Mouse (Mus musculus) stomach, postnatal 0 days (tissue): Measurements from ENCODE around the gene Fcor. TPM values are rescaled to one million over a fixed set of nuclear protein-coding genes. Genes with fewer than 3 reads are reported as not detected.

Experiments used
- ATAC-seq: fragments of 200-750 bp; cut with Nextera tagmentation; 2 replicates; pipeline ENCODE4 v1.8.0; 2017; ENCODE audit not compliant: low FRiP score, low TSS enrichment
- DNase-seq: peaks from one replicate; pipeline ENCODE4 v3.0.0-alpha.2; 2016; ENCODE audit warnings: low spot score
- H3K27ac ChIP-seq: fragments of 300-500 bp; sonication (generic); replicated peaks from 2 replicates; pipeline ENCODE4 v1.5.1; 2014; ENCODE audit warnings: mild to moderate bottlenecking, control low read depth
- H3K27me3 ChIP-seq: fragments of 300-500 bp; sonication (generic); 2 replicates; pipeline ENCODE4 v1.6.1; 2014; ENCODE audit warnings: low read length; ENCODE audit not compliant: control insufficient read depth, insufficient read depth
- H3K36me3 ChIP-seq: fragments of 300-500 bp; sonication (generic); 2 replicates; pipeline ENCODE4 v1.6.1; 2014; ENCODE audit warnings: low read length, mixed read lengths; ENCODE audit not compliant: control insufficient read depth, insufficient read depth
- H3K4me1 ChIP-seq: fragments of 300-500 bp; sonication (generic); replicated peaks from 2 replicates; pipeline ENCODE4 v1.6.1; 2014; ENCODE audit warnings: antibody characterized with exemption; ENCODE audit not compliant: control insufficient read depth, insufficient read depth
- H3K4me2 ChIP-seq: fragments of 300-500 bp; sonication (generic); replicated peaks from 2 replicates; pipeline ENCODE4 v1.6.1; 2014; ENCODE audit warnings: low read depth, mild to moderate bottlenecking, control low read depth, moderate library complexity
- H3K4me3 ChIP-seq: fragments of 300-500 bp; sonication (generic); 2 replicates; pipeline ENCODE4 v1.5.1; 2014; ENCODE audit warnings: low read depth, low read length, control low read depth
- H3K9ac ChIP-seq: fragments of 300-500 bp; sonication (generic); 2 replicates; pipeline ENCODE4 v1.6.1; 2014; ENCODE audit warnings: mild to moderate bottlenecking, low read length, control low read depth, mixed read lengths
- H3K9me3 ChIP-seq: fragments of 300-500 bp; sonication (generic); 2 replicates; pipeline ENCODE4 v1.6.1; 2016; ENCODE audit warnings: low read length; ENCODE audit not compliant: control insufficient read depth
- CTCF ChIP-seq: IDR thresholded peaks from 2 replicates; pipeline ENCODE4 v1.5.1; 2016; ENCODE audit warnings: antibody characterized with exemption, low read depth, mild to moderate bottlenecking, moderate library complexity
- EP300 ChIP-seq: optimal IDR thresholded peaks from 2 replicates; pipeline ENCODE3; 2016; ENCODE audit warnings: antibody characterized with exemption
- WGBS: fragments of 180-500 bp; shearing (Covaris S2); extraction: QIAGEN DNeasy Blood & Tissue Kit; methylation state at CpG from one replicate; pipeline ENCODE4 v1.1.7; 2014; 5-methylcytosine and 5-hydroxymethylcytosine counted together
- polyA plus RNA-seq: library from polyadenylated mRNA; unstranded; fragments of >200 nt; fragmentation: Nextera tagmentation; extraction: Ambion mirVana; gene quantifications from 2 replicates; pipeline ENCODE4 v1.2.1, GENCODE M21; 2015

Fcor gene
- polyA plus RNA-seq, 1 experiment from 2014 or later: 3.4 TPM

- no peak within 1 kb of the TSS for H3K27ac ChIP-seq
- no peak for DNase-seq
- ATAC-seq: no peak
- H3K4me1 ChIP-seq: no peaks in the 10 kb centered on the region
- H3K4me3 ChIP-seq: no peak within 1 kb of the TSS
- H3K4me2 ChIP-seq: no peak within 1 kb of the TSS
- H3K9me3 ChIP-seq: no peaks in the 10 kb centered on the region
- TF ChIP-seq CTCF (no peak), EP300 (no peak)
- H3K9ac ChIP-seq: no peak within 1 kb of the TSS
- H3K27me3 ChIP-seq: no peaks in the 10 kb centered on the region
- no peaks in the 10 kb centered on the region for H3K36me3 ChIP-seq
- WGBS: 72% methylated on average over 6 of the region's 6 CpGs
These were observed 6.7 kb downstream of the Fcor start, which contains the start of gene Mcemp1 for GRCm38 (mm10) chr8:3665507-3665906. Gene Mcemp1 (plus strand): TSS chr8:3665754.

DNA sequence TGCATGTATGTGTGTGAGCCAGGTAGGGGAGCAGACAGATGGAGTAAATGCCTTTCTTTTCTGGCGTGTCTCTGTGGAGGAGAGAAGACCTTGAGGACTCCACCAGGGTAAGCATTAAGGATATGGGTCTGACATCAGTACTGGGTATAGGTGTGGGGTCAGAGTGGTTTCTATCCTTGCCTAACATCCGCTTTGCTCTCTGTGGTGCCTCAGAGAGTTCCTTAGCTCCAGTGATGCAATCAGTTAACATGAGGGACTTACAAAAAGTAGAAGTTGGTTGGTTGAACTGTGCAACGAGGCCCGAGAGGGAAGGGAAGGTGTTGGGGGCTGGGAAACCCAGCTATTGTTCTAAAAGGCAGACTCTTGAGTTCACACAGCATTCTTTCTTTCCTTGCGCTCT, 7.8 kb downstream of the Fcor start:
- H3K9me3 ChIP-seq: no peaks in the 10 kb centered on the region

DNA sequence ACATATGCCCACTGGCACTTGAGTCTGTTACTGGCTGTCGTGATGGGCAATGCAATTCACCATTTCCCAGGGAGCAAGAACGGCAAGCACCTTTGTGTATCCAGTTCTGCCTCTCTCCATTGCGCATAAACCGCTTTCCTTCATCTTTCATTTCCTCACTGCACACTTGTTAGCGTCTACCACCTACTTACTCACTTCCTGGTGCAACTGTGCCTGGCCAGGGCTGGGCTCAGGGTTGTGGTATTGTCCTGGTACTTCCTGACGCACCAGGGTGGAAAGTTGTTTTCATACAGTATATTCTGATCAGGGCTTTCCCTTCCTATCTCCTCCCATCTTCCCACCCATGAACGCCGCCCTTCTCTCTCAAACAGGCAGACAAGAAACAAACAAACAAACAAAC, 11.3 kb downstream of the Fcor start:
- Histone ChIP-seq H3K27ac (no peak overlapping the region), H3K9ac (no peak overlapping the region), H3K36me3 (no peaks in the 10 kb centered on the region), H3K9me3 (no peaks in the 10 kb centered on the region), H3K4me3 (no peak overlapping the region), H3K4me1 (no peaks in the 10 kb centered on the region), H3K4me2 (no peak overlapping the region), H3K27me3 (no peaks in the 10 kb centered on the region)
- ATAC-seq (no peak), DNase-seq (no peak)
- 78% methylated on average over 8 of the region's 8 CpGs for WGBS
- TF ChIP-seq CTCF (no peak), EP300 (no peak)

More for the DNA sequence above, 7.8 kb downstream of the Fcor start:
- ATAC-seq (no peak), DNase-seq (no peak)
- Histone ChIP-seq H3K27me3 (no peaks in the 10 kb centered on the region), H3K4me2 (no peak overlapping the region), H3K27ac (no peak overlapping the region), H3K36me3 (no peaks in the 10 kb centered on the region), H3K9ac (no peak overlapping the region), H3K4me3 (no peak overlapping the region), H3K4me1 (no peaks in the 10 kb centered on the region)
- WGBS: 57% methylated on average over 5 of the region's 5 CpGs
- TF ChIP-seq CTCF (no peak), EP300 (no peak)

DNA sequence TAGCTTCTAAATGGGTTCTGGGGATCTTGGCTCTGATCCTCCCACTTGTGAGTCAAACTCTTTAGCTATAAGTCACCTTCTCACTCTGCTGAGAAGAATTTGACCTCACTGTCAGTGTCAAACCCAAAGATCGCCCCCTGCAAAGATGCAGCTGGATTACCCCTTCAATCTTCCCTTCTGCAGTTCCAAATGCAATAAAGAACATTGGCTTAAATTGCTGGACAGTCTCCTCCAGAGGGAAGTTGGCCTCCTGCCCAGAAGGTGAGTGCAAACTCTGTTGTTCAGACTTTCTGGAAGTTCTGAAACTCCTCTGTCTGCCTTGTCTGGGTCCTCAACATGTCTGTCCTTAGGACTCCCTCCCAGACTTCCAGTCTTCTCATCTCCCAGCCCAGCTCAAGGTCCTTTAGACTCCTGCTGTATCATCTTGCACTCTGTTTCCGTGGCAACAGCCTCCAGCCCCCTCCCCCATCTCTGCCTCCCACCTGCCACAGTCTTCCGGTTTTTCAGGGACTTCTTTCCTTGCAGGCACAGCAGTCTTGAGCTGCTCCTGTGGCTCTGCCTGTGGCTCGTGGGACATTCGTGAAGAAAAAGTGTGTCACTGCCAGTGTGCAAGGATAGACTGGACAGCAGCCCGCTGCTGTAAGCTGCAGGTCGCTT, 15.3 kb downstream of the Fcor start:
- ATAC-seq (no peak), DNase-seq (no peak)
- 20% methylated on average over 7 of the region's 7 CpGs for WGBS
- no peak overlapping the region for H3K4me2 ChIP-seq
- H3K27ac ChIP-seq: no peak overlapping the region
- H3K36me3 ChIP-seq: no peaks in the 10 kb centered on the region
- TF ChIP-seq EP300 (no peak), CTCF (no peak)
- no peak overlapping the region for H3K9ac ChIP-seq
- H3K4me1 ChIP-seq: no peaks in the 10 kb centered on the region
- H3K9me3 ChIP-seq: no peaks in the 10 kb centered on the region
- no peak overlapping the region for H3K4me3 ChIP-seq
- no peaks in the 10 kb centered on the region for H3K27me3 ChIP-seq

GRCm38 (mm10) chr8:3655526-3655925, 16.6 kb downstream of the Fcor start, which contains the start of gene Retn:
Gene Retn (plus strand): TSS chr8:3655770.
- H3K27ac ChIP-seq: no peak within 1 kb of the TSS
- 72% methylated on average over 3 of the region's 3 CpGs for WGBS
- no peaks in the 10 kb centered on the region for H3K9me3 ChIP-seq
- ATAC-seq (no peak), DNase-seq (no peak)
- no peaks in the 10 kb centered on the region for H3K36me3 ChIP-seq
- TF ChIP-seq CTCF: no peak
- TF ChIP-seq EP300: no peak
- no peak within 1 kb of the TSS for H3K4me2 ChIP-seq
- H3K9ac ChIP-seq: no peak within 1 kb of the TSS
- H3K27me3 ChIP-seq: no peaks in the 10 kb centered on the region
- H3K4me1 ChIP-seq: no peaks in the 10 kb centered on the region
- no peak within 1 kb of the TSS for H3K4me3 ChIP-seq

GRCm38 (mm10) chr8:3654726-3655508, 17.2 kb downstream of the Fcor start:
- Histone ChIP-seq H3K9me3 (no peaks in the 10 kb centered on the region), H3K4me1 (no peaks in the 10 kb centered on the region), H3K4me3 (no peak overlapping the region), H3K36me3 (no peaks in the 10 kb centered on the region), H3K27me3 (no peaks in the 10 kb centered on the region), H3K27ac (no peak overlapping the region), H3K4me2 (no peak overlapping the region), H3K9ac (no peak overlapping the region)
- TF ChIP-seq EP300 (no peak), CTCF (no peak)
- DNase-seq: no peak
- no peak for ATAC-seq
- 60% methylated on average over 11 of the region's 11 CpGs for WGBS
